Mouse (Mus musculus) olfactory bulb, adult 2 months (tissue): ENCODE results near the gene Cib2. TPM values are rescaled to one million over a fixed set of nuclear protein-coding genes. Genes with fewer than 3 reads are reported as not detected.
A peak's percentile ranks its signal among the peaks of the same experiment; 100 is the strongest.

ENCODE experiments used
- H3K27ac ChIP-seq: fragments of 200-500 bp; 2 replicates; pipeline ENCODE4 v1.5.1; 2012; ENCODE audit warnings: low read depth, low read length; ENCODE audit not compliant: insufficient read depth
- H3K4me1 ChIP-seq: fragments of 200-500 bp; 2 replicates; pipeline ENCODE4 v1.6.1; 2012; ENCODE audit warnings: low read length; ENCODE audit not compliant: control insufficient read depth, insufficient read depth
- H3K4me3 ChIP-seq: fragments of 200-500 bp; 2 replicates; pipeline ENCODE4 v1.5.1; 2012; ENCODE audit warnings: mild to moderate bottlenecking, low read depth, low read length, moderate library complexity; ENCODE audit not compliant: insufficient read depth
- CTCF ChIP-seq: fragments of 200-500 bp; IDR thresholded peaks from 2 replicates; pipeline ENCODE4 v1.5.1; 2012; ENCODE audit warnings: low read depth, mild to moderate bottlenecking, low read length, moderate library complexity; ENCODE audit not compliant: insufficient read depth
- POLR2A ChIP-seq: fragments of 200-500 bp; IDR thresholded peaks from 2 replicates; pipeline ENCODE4 v1.6.1; 2012; ENCODE audit warnings: mild to moderate bottlenecking, low read depth, low read length, moderate library complexity; ENCODE audit not compliant: insufficient read depth
- WGBS: fragments of 180-500 bp; shearing (Covaris S2); methylation state at CpG from one replicate; pipeline ENCODE4 v1.1.7; 2018; 5-methylcytosine and 5-hydroxymethylcytosine counted together
- polyA plus RNA-seq: library from polyadenylated mRNA; stranded (reverse); fragments of >200 nt; gene quantifications from 2 replicates; pipeline ENCODE4 v1.2.4, GENCODE M21; 2012; ENCODE audit warnings: low replicate concordance; ENCODE audit not compliant: missing spikeins, insufficient read depth, insufficient read length

The Cib2 gene
- polyA plus RNA-seq, 1 experiment, result not detected

DNA sequence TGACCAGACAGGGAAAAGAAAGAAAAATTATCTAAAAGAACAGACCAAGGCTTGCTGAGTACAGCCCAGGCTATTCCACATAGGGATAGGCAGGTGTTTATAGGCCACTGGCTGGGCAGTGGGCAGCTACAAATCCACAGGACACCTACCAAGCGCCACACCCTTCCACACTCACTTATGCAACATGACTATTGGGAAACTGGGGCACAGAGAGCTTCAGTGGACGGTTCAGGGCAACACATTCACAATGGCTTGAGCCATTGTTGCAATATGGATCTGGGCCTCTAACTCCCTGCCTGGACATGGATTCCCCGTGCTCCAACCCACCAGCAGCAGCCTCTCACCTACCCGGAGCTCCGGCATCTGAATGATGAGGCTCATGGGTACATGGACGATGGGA lies 10.6 kb downstream of the Cib2 start:
- Histone ChIP-seq H3K4me1 (no peaks in the 10 kb centered on the region), H3K4me3 (no peak overlapping the region), H3K27ac (no peak overlapping the region)
- no peak for TF ChIP-seq CTCF
- no peak for TF ChIP-seq POLR2A
- 92% methylated on average over 6 of the region's 6 CpGs for WGBS

- H3K4me1 ChIP-seq, result no peaks in the 10 kb centered on the region
- TF ChIP-seq POLR2A, result no peak
- peak; percentile 28; the same call in 1 of the 2 replicates for TF ChIP-seq CTCF
- H3K27ac ChIP-seq, result no peak overlapping the region
- H3K4me3 ChIP-seq, result no peak overlapping the region
- WGBS, result 21% methylated on average over 5 of the region's 5 CpGs
Measured at GRCm38 (mm10) chr9:54547536-54547935, 12.5 kb downstream of the Cib2 start.

DNA sequence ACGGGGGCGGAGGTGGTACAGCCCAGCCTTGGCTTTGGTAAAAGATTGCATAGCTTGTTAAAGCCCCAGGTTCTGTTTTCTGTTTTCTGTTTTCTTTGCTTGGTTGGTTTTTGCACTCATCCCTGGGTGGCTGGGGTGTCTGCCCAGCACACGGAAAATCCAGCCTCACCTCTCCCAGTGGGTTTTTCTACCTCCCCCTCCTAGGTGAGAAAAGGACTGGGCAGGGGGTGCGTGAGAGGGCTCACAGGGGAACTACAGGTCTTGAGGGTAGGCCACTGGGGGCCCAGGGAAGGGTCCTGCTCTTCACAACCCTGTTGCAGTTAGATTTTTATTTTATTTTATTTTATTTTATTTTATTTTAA lies 15.1 kb downstream of the Cib2 start:
- TF ChIP-seq POLR2A (no peak), CTCF (no peak)
- 92% methylated on average over 4 of the region's 4 CpGs for WGBS
- Histone ChIP-seq H3K27ac (no peak overlapping the region), H3K4me3 (no peak overlapping the region), H3K4me1 (no peaks in the 10 kb centered on the region)

DNA sequence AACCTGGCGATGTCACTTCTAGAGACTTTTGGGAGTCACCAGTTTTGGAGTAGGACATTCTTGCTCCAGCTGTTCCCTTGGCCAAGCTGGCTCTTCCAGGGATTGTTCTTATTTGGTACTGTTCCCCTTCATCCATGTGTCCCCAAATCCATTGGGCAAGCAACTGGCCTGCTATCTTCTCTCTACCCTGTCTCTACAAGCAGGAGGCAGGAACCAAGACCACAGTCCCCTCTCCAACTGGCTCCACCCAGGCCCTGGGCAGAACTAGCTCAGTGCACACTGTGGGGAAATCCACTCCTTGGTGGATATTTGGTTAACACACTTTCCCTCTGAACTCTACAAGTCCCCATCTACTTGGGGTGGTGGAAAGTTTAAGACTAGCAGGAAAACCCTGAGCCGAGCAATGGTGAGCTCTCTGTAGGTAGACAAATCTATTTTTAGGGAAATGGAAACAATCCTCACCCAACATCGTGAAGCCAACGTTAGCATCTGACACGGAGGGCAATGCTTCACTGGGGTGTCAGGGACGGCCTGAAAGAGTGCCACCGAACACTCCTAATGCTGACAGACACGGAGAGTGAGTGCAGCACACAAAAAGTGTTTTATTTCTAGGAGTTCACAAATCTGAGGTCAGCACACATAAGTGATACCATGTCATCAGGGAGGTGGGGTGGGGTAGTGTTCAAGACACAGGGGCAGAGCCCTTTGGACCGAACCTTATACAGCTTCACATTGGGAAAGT lies 15.6 kb downstream of the Cib2 start:
- no peak for TF ChIP-seq CTCF
- no peak for TF ChIP-seq POLR2A
- Histone ChIP-seq H3K4me3 (no peak overlapping the region), H3K27ac (no peak overlapping the region), H3K4me1 (no peaks in the 10 kb centered on the region)
- WGBS, result 89% methylated on average over 9 of the region's 9 CpGs

- 59% methylated on average over 5 of the region's 5 CpGs for WGBS
- no peak overlapping the region for H3K27ac ChIP-seq
- no peak overlapping the region for H3K4me3 ChIP-seq
- no peak for TF ChIP-seq CTCF
- TF ChIP-seq POLR2A, result no peak
- H3K4me1 ChIP-seq, result no peaks in the 10 kb centered on the region
Measured at GRCm38 (mm10) chr9:54540801-54541200, 19.2 kb downstream of the Cib2 start.

GRCm38 (mm10) chr9:54538684-54539083 lies 21.3 kb downstream of the Cib2 start, which contains the start of gene Sh2d7:
Gene Sh2d7 (plus strand): TSS chr9:54538984.
- TF ChIP-seq POLR2A (no peak), CTCF (no peak)
- 96% methylated on average over 14 of the region's 14 CpGs for WGBS
- peaks cover 6% of the 10 kb centered on the region for H3K4me1 ChIP-seq
- H3K27ac ChIP-seq, result no peak within 1 kb of the TSS
- no peak within 1 kb of the TSS for H3K4me3 ChIP-seq

- H3K4me3 ChIP-seq, result no peak overlapping the region
- WGBS, result 95% methylated on average over 3 of the region's 3 CpGs
- peaks cover 7% of the 10 kb centered on the region for H3K4me1 ChIP-seq
- TF ChIP-seq CTCF (no peak), POLR2A (no peak)
- no peak overlapping the region for H3K27ac ChIP-seq
Measured at GRCm38 (mm10) chr9:54538244-54538643, 21.8 kb downstream of the Cib2 start.

DNA sequence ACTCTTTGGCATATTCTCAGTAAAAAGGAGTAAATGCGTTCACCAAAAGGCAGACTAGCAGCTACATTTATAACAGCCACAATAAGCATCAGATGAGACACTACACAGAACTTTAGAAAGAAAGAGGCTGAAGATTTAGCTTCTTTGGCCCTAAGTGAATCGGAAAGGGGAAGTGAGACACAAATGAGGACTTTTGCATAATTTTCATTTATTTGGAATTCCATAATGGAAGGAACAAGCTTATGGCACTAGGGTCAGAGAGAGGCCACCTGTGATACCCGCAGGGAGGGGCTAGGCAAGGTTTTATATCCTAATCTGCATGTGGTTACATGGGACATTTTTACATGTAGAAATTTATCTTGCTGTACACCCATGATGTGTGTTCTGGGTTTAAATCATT lies 22.5 kb downstream of the Cib2 start:
- WGBS, result 83% methylated on average over 3 of the region's 3 CpGs
- TF ChIP-seq CTCF (no peak), POLR2A (no peak)
- H3K27ac ChIP-seq, result no peak overlapping the region
- H3K4me3 ChIP-seq, result no peak overlapping the region
- peaks cover 7% of the 10 kb centered on the region for H3K4me1 ChIP-seq

- Histone ChIP-seq H3K27ac (no peak overlapping the region), H3K4me3 (no peak overlapping the region), H3K4me1 (peaks cover 7% of the 10 kb centered on the region)
- TF ChIP-seq CTCF (no peak), POLR2A (no peak)
- 51% methylated on average over 4 of the region's 4 CpGs for WGBS
Measured at GRCm38 (mm10) chr9:54537030-54537429, 23.0 kb downstream of the Cib2 start.
